Mouse (Mus musculus) heart, postnatal 0 days (tissue): ENCODE results near the gene Plxnb2.

Source experiments
- CTCF ChIP-seq: IDR thresholded peaks from 2 replicates; pipeline ENCODE4 v1.5.1; 2016; ENCODE audit warnings: antibody characterized with exemption, control low read depth, low read depth
- EP300 ChIP-seq: IDR thresholded peaks from 2 replicates; pipeline ENCODE4 v1.6.1; 2016; ENCODE audit warnings: antibody characterized with exemption, low read depth

- TF ChIP-seq CTCF = no peak
- no peak for TF ChIP-seq EP300
Observed at GRCm38 (mm10) chr15:89136461-89137155, 44.0 kb downstream of the Plxnb2 start.
